Mouse (Mus musculus) intestine, embryonic 14.5 days (tissue): ENCODE data around the gene Tlcd1. TPM values are rescaled to one million over a fixed set of nuclear protein-coding genes. Genes with fewer than 3 reads are reported as not detected.
A peak's percentile ranks its signal among the peaks of the same experiment; 100 is the strongest.

ENCODE experiments used
- ATAC-seq: fragments of 200-750 bp; cut with Nextera tagmentation; replicated peaks from 2 replicates; pipeline ENCODE4 v1.8.0; 2017; ENCODE audit warnings: low read depth, moderate number of reproducible peaks, moderate TSS enrichment, moderate library complexity; ENCODE audit not compliant: low FRiP score, low TSS enrichment
- DNase-seq: peaks from one replicate; pipeline ENCODE4 v3.0.0-alpha.2; 2018; ENCODE audit warnings: low spot score
- H3K27ac ChIP-seq: fragments of 300-500 bp; sonication (generic); 2 replicates; pipeline ENCODE4 v1.5.1; 2014; ENCODE audit warnings: low read depth, mild to moderate bottlenecking, control low read depth
- H3K27me3 ChIP-seq: fragments of 300-500 bp; sonication (generic); replicated peaks from 2 replicates; pipeline ENCODE4 v1.6.1; 2014; ENCODE audit warnings: low read length, control low read depth; ENCODE audit not compliant: control insufficient read depth, insufficient read depth
- H3K36me3 ChIP-seq: fragments of 300-500 bp; sonication (generic); 2 replicates; pipeline ENCODE4 v1.6.1; 2014; ENCODE audit warnings: low read length, control low read depth; ENCODE audit not compliant: control insufficient read depth, insufficient read depth
- H3K4me1 ChIP-seq: fragments of 300-500 bp; sonication (generic); replicated peaks from 2 replicates; pipeline ENCODE4 v1.6.1; 2014; ENCODE audit warnings: low read length, control low read depth, mixed read lengths; ENCODE audit not compliant: control insufficient read depth, insufficient read depth
- H3K4me2 ChIP-seq: fragments of 300-500 bp; sonication (generic); 2 replicates; pipeline ENCODE4 v1.6.1; 2014; ENCODE audit warnings: low read length
- H3K4me3 ChIP-seq: fragments of 300-500 bp; sonication (generic); 2 replicates; pipeline ENCODE4 v1.5.1; 2014; ENCODE audit warnings: low read depth, low read length, control low read depth, mixed read lengths
- H3K9ac ChIP-seq: fragments of 300-500 bp; sonication (generic); 2 replicates; pipeline ENCODE4 v1.6.1; 2014; ENCODE audit warnings: mild to moderate bottlenecking, low read length
- H3K9me3 ChIP-seq: fragments of 300-500 bp; sonication (generic); 2 replicates; pipeline ENCODE4 v1.6.1; 2016; ENCODE audit warnings: low read length, control low read depth; ENCODE audit not compliant: control insufficient read depth
- WGBS: fragments of 180-500 bp; shearing (Covaris S2); extraction: QIAGEN DNeasy Blood & Tissue Kit; methylation state at CpG from one replicate; pipeline ENCODE4 v1.1.7; 2014; 5-methylcytosine and 5-hydroxymethylcytosine counted together
- polyA plus RNA-seq: library from polyadenylated mRNA; unstranded; fragments of >200 nt; fragmentation: Nextera tagmentation; extraction: Ambion mirVana; gene quantifications from 2 replicates; pipeline ENCODE4 v1.2.1, GENCODE M21; 2014

The Tlcd1 gene
- polyA plus RNA-seq, 1 experiment from 2014 or later: 37.5 TPM

DNA sequence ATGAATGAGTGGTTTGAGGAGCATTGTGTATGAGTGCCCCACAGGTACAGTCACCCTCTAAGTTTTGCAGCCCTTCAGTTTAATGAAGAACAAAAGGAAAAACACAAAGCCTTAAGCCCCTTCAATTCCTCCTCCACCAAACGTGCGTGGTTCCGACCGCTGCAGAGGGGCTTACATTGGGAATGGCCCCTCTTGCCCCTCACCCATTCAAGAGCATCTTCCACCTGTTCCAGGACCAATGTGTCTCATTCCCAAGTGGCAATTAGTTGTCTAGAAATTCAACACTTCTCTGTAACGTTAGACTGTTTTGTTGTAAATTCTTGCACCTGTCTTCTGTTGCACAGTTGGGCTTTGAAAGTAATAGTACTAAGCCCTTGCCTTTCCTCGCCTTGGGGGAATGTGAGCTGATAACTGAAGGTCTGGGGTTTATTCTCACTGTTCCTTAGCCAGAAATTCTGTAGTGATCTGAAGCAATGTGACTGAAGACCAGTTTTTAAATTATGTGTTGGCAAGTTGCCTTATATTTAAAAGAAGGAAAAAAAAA lies 20.3 kb upstream of the Tlcd1 start:
- Histone ChIP-seq H3K27me3 (no peaks in the 10 kb centered on the region), H3K4me3 (no peak overlapping the region), H3K36me3 (peaks cover 76% of the 10 kb centered on the region), H3K9me3 (no peaks in the 10 kb centered on the region), H3K4me2 (no peak overlapping the region), H3K27ac (no peak overlapping the region), H3K9ac (no peak overlapping the region), H3K4me1 (peaks cover 11% of the 10 kb centered on the region; the same call in 1 of the 2 replicates)
- 79% methylated on average over 6 of the region's 6 CpGs for WGBS
- no peak for DNase-seq
- ATAC-seq: no peak

DNA sequence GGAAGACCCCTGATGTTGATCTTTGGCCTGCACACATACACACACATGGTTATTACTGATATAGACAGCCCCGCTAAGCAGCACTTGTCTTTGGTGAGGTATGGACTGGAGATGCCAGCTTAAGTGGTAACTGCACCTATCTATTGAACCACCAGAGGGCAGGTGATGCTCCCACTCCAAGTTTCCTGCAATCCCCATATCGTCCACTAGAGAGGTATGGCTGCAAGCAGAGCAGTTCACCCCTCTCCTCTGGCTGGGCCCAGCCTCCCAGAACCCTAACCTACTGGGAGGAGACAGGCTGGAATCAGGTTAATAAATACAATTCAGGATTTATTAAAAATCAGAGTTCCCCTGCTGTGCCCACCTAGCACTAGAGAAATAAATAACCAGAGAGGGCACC lies 17.4 kb upstream of the Tlcd1 start:
- Histone ChIP-seq H3K4me1 (peaks cover 18% of the 10 kb centered on the region), H3K9me3 (no peaks in the 10 kb centered on the region), H3K27me3 (no peaks in the 10 kb centered on the region), H3K4me2 (no peak overlapping the region), H3K27ac (no peak overlapping the region), H3K9ac (no peak overlapping the region), H3K4me3 (no peak overlapping the region), H3K36me3 (peaks cover 87% of the 10 kb centered on the region)
- peak; percentile 82 for DNase-seq
- 26% methylated on average over 2 of the region's 2 CpGs for WGBS
- ATAC-seq: peak; percentile 32; the same call in 1 of the 2 replicates

- Histone ChIP-seq H3K4me2 (no peak overlapping the region), H3K9me3 (no peaks in the 10 kb centered on the region), H3K27ac (no peak overlapping the region), H3K4me1 (peaks cover 18% of the 10 kb centered on the region), H3K27me3 (no peaks in the 10 kb centered on the region), H3K4me3 (no peak overlapping the region), H3K36me3 (peaks cover 83% of the 10 kb centered on the region), H3K9ac (no peak overlapping the region)
- DNase-seq (no peak), ATAC-seq (no peak)
- WGBS: 61% methylated on average over 7 of the region's 7 CpGs
These were observed 17.0 kb upstream of the Tlcd1 start for GRCm38 (mm10) chr11:78159557-78159956.

DNA sequence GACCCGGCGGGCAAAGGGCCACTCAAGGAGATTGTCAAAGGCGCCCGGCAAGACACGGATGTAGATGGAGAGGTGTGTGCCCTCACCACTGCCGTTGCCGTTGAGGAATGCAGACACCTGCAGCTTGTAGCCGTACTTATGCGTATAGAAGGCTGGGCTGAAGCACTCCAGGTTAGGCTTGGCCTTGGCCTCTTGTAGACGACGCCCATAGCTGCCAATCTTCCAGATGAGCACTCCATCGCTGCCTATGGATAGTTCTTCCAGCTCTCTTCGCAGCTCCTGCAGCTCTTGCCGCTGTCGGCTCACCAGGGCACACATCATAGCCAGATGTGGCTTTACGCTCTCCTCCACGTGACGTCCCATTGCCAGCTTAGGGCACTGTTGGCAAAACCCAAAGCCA lies 16.3 kb upstream of the Tlcd1 start:
- Histone ChIP-seq H3K4me2 (no peak overlapping the region), H3K9me3 (no peaks in the 10 kb centered on the region), H3K27ac (no peak overlapping the region), H3K36me3 (peaks cover 77% of the 10 kb centered on the region), H3K27me3 (no peaks in the 10 kb centered on the region), H3K4me1 (peaks cover 18% of the 10 kb centered on the region), H3K4me3 (no peak overlapping the region), H3K9ac (no peak overlapping the region)
- WGBS: 82% methylated on average over 18 of the region's 18 CpGs
- DNase-seq: no peak
- no peak for ATAC-seq

- WGBS: 85% methylated on average over 3 of the region's 3 CpGs
- H3K27ac ChIP-seq: no peak overlapping the region
- peaks cover 19% of the 10 kb centered on the region for H3K4me1 ChIP-seq
- peaks cover 72% of the 10 kb centered on the region for H3K36me3 ChIP-seq
- H3K27me3 ChIP-seq: no peaks in the 10 kb centered on the region
- H3K4me2 ChIP-seq: no peak overlapping the region
- H3K9ac ChIP-seq: no peak overlapping the region
- H3K9me3 ChIP-seq: no peaks in the 10 kb centered on the region
- H3K4me3 ChIP-seq: no peak overlapping the region
- no peak for ATAC-seq
- DNase-seq: no peak
These were observed 15.8 kb upstream of the Tlcd1 start for GRCm38 (mm10) chr11:78160675-78161074.

DNA sequence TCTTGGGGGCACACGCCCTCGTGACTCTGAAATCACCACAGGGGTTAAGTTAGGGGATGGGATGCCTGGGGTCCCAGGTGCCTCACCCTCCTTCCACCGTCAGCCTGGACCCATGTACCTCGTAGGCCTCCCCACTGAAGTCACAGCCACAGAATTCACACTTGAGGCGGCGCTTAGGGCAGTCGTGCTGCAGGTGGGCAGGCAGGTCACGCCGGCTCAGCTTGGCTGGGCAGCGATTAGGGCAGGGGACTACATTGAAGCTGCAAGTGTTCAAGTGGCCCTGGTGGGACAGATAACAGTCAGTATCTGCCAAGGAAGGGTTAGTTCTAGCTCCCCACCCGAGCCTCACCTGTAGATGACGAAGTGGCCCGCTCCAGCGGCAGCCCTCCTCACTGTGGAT lies 15.3 kb upstream of the Tlcd1 start:
- Histone ChIP-seq H3K9me3 (no peaks in the 10 kb centered on the region), H3K4me2 (no peak overlapping the region), H3K27me3 (no peaks in the 10 kb centered on the region), H3K27ac (no peak overlapping the region), H3K4me3 (no peak overlapping the region), H3K9ac (no peak overlapping the region), H3K36me3 (peaks cover 67% of the 10 kb centered on the region), H3K4me1 (peaks cover 24% of the 10 kb centered on the region)
- no peak for ATAC-seq
- 93% methylated on average over 14 of the region's 14 CpGs for WGBS
- DNase-seq: no peak

DNA sequence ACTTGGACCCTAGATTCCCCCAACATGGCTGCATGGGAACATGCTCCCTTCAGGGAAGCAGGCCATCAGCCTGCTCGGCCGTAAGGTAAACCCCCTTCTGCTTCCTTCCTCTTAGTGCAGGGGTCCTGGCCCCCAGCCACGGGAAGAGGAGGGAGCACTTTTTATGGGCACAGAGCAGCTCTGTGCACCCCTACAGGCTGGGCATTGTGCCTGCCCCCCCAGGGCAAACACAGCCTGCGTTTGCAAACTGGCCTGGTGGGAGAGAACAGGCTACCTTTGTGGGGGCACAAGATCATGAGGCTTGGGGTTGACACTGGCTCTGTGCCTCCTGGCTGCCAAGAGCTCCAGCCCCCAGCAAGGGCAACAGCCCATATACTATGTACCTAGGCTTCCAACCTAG lies 14.5 kb upstream of the Tlcd1 start:
- no peak overlapping the region for H3K9ac ChIP-seq
- no peak overlapping the region for H3K4me3 ChIP-seq
- H3K27me3 ChIP-seq: no peaks in the 10 kb centered on the region
- 56% methylated on average over 4 of the region's 4 CpGs for WGBS
- H3K27ac ChIP-seq: no peak overlapping the region
- no peak for ATAC-seq
- DNase-seq: no peak
- H3K36me3 ChIP-seq: peaks cover 59% of the 10 kb centered on the region
- peaks cover 29% of the 10 kb centered on the region for H3K4me1 ChIP-seq
- H3K9me3 ChIP-seq: no peaks in the 10 kb centered on the region
- H3K4me2 ChIP-seq: no peak overlapping the region

DNA sequence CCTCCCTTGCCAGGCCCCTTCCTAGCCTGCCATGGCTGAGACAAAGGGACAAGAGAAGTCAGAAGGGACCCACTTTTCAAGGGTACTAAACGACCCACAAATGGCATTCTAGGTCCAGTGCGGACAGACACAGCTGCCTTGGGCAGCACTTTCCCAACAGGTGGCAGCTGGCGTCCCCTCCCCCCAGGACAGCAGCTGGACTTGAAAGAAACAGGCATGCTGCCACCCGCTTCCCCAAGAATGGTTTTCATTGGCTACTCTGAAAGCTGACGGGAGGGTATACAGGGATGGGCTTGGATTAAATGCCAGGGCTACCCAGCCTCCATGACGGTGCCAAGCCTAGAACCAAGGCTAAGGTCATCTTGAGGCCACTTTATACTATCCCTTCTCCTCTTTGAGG lies 14.0 kb upstream of the Tlcd1 start:
- H3K27ac ChIP-seq: peak overlapping the region; percentile 98; the same call in 1 of the 2 replicates
- WGBS: 62% methylated on average over 6 of the region's 6 CpGs

GRCm38 (mm10) chr11:78163045-78163444 lies 13.5 kb upstream of the Tlcd1 start:
- Histone ChIP-seq H3K36me3 (peaks cover 48% of the 10 kb centered on the region), H3K9me3 (no peaks in the 10 kb centered on the region), H3K4me2 (peak overlapping the region; percentile 82), H3K4me3 (peak overlapping the region; percentile 100), H3K27ac (peak overlapping the region; percentile 98; the same call in 1 of the 2 replicates), H3K4me1 (peaks cover 29% of the 10 kb centered on the region), H3K9ac (peak overlapping the region; percentile 99), H3K27me3 (no peaks in the 10 kb centered on the region)
- DNase-seq: no peak
- 65% methylated on average over 2 of the region's 2 CpGs for WGBS
- ATAC-seq: no peak

More for the DNA sequence above, 14.0 kb upstream of the Tlcd1 start:
- no peak for ATAC-seq
- Histone ChIP-seq H3K4me1 (peaks cover 29% of the 10 kb centered on the region), H3K4me2 (peak overlapping the region; percentile 82), H3K9me3 (no peaks in the 10 kb centered on the region), H3K4me3 (no peak overlapping the region), H3K36me3 (peaks cover 54% of the 10 kb centered on the region), H3K9ac (peak overlapping the region; percentile 99; the same call in 1 of the 2 replicates), H3K27me3 (no peaks in the 10 kb centered on the region)
- no peak for DNase-seq
